Mouse (Mus musculus): ENCODE data around the gene Fitm1. TPM values are rescaled to one million over a fixed set of nuclear protein-coding genes. Genes with fewer than 3 reads are reported as not detected.

The Fitm1 gene
- 100 to 1,000 TPM; 122 to 152 TPM for total RNA-seq (2021)

DNA sequence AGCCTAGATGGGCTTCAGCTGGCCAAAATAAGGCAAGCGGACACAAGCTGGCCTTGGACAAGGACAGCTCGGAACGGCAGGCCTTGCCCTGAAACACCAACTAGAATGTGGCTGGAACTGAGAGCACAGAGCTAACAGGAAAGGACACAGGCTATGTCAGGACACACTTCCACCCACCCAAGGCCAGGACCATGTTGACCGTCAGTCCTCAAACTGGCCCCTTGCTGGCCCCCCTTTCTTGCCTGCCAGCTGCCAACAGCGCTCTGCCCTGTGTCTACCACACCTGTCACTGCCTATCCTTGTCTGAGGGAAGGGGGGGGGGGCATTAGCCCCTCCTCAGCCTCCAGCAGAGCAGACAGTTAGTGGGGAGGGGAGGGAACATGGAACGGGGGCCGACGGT is at the start of gene Fitm1:
TSS of gene Fitm1 (plus strand) at position 316 of the 400 bp plus-strand sequence.
- peak; percentile 73 for DNase-seq

DNA sequence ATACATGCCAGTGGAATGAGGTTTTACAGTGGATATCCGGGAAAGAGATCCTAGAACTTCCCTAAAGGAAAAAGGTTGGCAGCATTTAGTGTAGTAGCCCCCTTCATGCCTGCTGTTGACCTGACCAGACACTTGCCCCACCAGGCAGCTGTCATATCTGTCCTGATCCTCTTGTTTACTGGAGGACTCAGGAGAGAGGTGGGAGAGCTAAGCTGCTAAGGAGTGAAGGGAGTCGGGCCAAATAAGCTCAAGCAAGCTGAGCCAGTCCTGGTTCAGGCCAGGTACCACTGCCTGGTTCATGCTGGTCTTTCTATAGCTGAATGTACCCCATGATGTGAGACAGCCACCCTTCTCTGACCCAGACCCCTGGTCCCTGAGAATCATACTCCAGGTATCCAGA is 48.7 kb upstream of the Fitm1 start:
- DNase-seq = no peak

DNA sequence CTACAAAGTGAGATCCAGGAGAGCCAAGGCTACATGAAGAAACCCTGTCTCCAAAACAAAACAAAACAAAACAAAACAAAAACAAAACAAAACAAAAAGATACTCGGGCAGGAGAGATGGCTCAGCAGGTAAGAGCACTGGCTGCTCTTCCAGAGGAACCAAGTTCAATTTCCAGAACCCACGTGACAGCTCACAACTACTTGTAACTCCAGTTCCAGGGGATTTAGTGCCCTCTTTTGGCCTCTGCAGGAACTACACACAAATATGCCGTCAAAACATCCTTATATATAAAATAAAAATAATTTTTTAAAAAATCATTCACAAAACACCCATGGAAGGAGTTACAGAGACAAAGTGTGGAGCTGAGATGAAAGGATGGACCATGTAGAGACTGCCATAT is 47.5 kb upstream of the Fitm1 start:
- peak; percentile 31 for DNase-seq

DNA sequence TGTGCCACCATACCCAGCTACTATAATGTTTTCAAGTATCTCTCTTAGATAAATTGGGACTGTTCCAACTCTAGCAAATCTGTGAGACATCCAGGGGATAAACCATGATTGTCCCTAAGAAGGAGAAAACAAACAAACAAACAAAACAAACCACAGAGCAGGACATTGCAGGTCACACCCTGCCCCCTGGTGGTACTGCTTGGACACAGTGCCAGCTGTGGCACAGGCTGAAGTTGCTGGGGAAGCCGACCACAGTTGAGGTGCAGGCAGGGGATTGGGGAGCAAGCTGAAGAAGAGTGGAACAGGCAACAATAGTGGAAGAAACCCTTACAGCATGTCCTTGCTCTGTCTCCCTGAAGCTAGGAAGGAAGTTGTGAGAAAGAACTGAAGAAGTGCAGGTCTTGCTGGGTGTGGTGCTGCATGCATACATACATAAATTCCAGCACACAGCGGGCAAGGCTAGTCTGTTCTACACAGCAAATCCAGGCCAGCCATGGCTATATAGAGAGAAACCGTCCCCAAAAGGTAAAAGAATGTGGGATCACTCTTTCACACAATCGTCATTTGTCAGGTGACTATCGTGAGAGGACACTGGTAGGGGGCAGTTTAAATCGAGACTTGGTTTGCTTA is 39.2 kb upstream of the Fitm1 start:
- DNase-seq = peak; percentile 68

DNA sequence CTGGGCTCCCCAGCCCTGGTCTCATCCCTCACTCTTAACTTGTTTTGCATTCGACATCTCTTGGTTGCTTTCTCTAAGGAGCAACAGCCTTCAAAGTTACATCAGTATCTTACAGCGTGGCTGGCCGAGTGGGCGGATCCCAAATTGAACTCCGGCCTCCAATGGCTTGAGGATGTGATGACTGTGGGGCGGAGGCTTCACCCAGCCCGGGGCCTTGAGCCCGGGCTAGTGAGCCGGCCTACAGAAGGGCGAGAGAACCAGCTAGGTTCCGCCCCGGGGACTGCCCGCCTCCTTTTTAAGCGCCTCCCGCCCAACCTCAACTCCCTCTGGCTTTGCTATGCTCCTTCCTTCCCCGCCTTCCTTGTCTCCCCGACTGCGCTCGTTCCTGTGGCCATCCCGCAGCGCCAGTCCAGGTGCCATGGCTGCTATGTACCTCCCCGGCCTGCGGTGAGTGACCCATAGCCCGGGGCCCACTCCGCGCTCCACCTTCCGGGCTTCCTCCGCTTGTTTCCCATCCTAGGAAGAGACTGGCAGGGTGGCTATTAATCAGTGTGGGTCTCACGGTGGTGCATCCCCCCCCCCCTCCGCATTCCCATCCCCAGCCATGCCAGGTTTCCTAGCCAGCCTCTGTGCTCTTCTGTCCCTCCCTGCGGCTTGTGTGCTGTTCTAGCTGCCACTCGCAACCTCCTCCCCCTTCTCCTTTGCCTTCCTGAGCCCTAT is 35.2 kb upstream of the Fitm1 start, which contains the start of gene Pck2:
TSS of gene Pck2 (plus strand) at position 200 of the 720 bp plus-strand sequence.
- DNase-seq = peak; percentile 88

DNA sequence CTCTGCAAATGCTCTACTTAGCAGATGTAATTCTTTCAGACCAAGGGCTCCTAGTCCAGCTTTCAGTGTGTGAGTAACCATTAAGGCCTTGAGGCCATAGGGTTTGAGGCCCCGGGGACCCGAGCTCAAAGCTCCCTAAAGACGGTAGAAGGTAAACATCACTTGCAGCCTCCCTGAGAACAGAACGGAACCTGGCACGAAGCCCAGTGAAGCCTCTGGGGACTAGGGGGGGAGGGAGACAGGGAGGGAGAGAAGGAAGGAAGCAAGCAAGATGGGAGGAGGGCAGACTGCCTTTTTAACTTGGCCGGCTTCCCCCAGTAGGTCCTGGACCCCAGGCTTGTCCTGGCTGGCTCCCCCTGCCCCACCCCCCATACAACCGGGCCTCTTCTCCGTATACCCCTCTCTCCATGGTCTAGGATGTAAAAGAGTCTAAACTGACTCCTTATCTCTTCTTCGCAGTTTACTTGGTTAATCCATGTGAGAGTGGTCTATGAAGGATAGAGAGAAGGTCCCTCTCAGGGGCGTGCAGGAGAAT is 34.6 kb upstream of the Fitm1 start:
- peak; percentile 93 for DNase-seq

DNA sequence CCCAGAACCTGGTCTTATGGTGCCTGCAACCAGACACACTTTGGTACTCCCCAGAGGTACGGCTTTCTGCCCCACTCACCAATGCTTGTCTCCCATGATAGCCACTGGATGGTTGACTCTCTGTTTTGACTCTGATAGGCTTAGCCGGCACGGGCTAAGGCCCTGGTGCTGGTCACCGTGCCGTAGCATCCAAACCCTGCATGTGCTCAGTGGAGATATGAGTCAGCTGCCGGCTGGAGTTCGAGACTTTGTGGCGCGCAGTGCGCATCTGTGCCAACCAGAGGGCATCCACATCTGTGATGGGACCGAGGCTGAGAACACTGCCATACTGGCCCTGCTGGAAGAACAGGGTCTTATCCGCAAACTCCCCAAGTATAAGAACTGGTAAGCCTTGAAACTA is 33.1 kb upstream of the Fitm1 start:
- no peak for DNase-seq

DNA sequence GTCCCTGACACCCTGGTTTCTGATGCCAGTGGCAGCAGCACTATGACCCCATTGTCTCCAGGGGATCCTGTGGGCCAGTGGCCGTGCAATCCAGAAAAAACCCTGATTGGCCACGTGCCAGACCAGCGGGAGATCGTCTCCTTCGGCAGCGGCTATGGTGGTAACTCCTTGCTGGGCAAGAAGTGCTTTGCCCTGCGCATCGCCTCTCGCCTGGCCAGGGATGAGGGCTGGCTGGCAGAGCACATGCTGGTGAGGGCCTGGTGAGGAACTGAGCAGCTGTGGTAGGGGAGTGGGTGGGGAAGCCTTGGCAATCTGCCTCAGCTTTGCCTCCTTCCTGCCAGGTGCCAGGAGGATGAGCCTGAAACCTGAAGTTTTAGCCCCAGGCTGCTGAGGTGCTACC is 31.1 kb upstream of the Fitm1 start:
- peak; percentile 28 for DNase-seq

DNA sequence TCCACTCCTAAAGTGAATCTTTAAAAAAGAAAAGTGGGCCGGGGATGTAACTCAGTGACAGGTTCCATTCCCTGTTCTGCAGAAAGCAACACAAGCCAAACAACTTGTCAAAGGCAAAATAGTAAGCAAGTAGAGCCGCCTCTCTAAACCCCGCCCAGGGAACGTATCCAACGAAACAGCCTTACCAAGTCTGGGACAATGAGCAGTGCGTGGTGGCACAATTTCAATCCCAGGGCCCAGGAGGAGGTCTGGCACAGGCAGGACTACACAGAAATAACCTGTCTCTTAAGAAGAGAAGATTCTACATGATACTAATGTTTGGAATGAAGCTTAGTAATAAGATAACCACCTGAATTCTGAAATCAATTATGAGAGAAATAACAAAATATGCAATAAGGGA is 25.2 kb upstream of the Fitm1 start:
- DNase-seq = no peak

DNA sequence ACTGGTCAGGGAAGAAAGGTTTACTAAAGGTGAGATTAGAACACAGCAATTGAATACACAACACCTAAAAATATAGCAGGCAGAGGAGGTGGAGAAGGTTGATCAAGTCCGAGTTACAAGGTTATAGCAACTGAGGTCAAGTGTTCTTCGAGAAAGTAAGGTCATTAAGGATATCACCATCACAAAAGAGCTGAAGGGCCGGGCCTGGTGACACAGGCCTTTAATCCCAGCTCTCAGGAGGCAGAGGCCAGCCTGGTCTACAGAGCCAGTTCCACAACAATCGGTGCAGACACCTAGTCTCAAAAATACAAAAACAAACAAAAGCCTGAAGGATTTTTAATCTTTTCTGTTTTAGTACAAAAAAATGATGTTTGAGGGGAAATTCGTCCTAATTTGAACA is 24.1 kb upstream of the Fitm1 start:
- no peak for DNase-seq

DNA sequence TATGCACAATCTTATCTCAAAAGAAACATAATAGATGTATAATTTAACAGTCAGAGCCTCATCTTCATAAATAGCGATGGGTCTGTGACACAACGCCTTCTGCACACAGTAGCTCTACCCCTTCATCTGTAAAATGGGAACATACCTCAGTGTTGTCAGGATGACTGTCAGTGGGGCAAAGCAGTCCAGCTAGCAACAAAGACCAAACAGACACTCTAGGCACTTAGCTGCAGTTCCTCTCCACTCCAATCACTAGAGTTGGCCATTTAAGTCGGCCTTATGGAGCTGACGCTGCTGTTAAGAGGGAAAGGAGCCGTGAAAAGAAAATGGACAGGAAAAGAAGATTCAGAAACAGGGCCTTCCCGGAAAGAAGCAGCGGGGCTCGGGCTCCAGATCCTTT is 23.6 kb upstream of the Fitm1 start:
- DNase-seq = no peak

DNA sequence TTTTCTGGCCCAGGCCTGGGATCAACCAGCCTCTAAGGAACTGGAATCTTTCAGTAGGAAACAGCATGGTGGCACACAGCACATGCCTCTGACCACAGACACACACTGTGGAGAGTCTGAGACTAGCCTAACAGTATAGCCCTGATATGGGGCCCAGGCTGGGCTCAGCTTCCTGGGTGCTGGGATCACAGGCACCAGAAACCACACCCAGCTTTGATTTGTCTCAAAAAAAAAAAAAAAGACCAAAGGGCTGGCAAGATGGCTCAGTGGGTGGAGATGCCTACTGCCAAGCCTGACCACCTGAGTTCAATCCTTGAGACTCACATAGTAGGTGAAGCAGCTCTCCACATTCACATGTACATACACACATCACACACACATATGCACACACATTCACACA is 20.8 kb upstream of the Fitm1 start:
- no peak for DNase-seq

DNA sequence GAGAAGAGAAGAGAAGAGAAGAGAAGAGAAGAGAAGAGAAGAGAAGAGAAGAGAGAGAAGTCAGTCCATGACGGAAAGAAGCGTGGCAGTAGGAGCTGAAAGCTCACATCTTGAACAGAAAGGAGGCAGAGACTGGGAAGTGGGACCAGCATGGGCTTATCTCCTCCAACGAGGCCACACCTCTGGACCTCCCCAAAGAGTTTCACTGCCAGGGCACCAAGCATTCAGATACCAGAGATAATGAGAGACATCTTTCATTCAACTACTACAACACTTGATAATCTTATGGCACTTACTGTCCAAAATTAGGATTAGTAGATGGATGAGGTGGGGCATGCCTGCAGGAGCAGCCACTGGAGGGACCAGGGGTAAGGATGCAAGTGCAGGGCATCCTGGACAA is 19.6 kb upstream of the Fitm1 start:
- DNase-seq = no peak

DNA sequence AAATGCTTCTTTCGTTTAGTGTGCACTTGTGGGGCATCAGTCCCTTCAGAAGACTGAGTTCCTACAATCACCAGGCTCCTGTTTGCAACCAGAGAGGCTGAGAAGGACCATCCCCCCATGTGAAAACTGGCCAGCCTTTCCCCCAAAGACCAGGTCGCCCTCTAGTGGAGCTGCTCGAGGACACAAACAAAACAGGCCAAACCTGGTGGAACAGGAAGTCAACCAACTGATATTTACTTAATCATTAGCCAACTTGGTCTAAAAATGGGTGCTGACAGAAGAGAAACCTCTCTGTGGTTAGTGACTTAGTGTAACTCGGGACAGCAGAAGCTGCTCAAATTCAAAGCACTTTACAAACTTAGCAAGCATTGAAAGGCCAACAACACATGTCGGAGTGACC is 18.4 kb upstream of the Fitm1 start:
- DNase-seq = peak; percentile 89

DNA sequence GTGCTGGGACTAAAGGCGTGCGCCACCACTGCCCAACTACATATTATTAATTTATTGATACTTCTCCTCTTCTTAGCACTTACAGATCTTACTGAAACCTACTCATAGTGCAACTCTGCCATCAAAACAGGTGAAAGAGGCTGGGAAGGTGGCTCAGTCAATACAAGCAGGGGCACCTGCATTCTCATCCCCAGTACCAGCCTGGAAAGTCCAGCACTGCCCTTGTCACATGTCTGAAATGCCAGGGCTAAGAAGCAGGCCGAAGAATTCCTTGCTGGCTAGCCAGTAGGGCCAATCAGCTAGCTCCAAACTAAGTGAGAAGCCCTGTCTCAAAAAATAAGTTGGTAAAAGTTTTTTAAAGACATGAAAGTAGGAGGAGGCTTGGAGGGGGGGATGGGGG is 17.8 kb upstream of the Fitm1 start:
- DNase-seq = no peak

DNA sequence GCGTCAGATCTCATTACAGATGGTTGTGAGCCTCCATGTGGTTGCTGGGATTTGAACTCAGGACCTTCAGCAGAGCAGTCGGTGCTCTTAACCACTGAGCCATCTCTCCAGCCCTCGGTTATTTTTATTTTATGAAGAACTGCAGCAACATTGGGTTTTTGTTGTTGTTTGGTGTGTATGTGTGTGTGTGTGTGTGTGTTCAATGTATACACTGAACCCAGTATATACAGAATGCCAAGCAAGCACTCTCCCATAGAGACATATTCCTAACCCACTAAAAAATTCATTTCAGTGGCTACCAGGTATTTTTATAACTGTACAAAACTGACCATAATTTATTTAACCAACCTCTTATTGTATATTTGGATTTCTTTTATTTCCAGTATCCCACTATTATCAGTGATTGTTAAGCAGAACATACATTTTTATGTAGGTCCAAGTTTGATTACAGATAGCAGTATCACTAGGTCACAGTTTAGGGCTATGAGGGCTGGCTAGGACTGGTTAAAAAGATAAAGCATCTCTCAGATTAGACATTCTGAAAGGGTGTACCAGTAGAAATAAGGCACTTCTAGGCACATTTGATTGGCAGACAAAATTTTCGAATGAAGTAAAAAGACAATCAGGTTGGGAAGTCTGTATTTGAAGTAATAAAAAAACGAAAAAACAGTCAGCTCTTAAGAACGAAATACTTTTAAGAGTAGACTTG is 16.5 kb upstream of the Fitm1 start:
- no peak for DNase-seq

DNA sequence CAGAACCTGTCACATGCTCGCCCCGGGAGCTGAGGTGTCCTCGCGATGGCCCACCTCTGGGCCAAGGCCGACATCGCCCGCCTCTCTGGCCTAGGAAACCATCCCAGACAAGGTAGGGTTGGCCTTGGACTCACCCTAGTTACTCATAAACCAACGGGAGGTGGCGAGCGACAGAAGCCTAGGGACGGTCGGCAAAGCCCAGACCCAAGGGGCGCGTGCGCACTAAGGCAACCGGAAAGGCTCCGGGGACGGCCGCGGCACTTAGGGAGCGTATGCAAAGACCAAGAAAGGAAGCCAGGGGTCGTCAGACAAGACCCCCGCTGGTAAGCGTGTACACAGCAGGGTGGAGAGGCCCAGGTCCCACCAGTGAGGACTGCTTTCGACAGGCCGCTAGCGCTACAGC is 15.6 kb upstream of the Fitm1 start, which contains the start of gene Dcaf11:
TSS of gene Dcaf11 (plus strand) at position 208 of the 403 bp plus-strand sequence.
- DNase-seq = peak; percentile 93

DNA sequence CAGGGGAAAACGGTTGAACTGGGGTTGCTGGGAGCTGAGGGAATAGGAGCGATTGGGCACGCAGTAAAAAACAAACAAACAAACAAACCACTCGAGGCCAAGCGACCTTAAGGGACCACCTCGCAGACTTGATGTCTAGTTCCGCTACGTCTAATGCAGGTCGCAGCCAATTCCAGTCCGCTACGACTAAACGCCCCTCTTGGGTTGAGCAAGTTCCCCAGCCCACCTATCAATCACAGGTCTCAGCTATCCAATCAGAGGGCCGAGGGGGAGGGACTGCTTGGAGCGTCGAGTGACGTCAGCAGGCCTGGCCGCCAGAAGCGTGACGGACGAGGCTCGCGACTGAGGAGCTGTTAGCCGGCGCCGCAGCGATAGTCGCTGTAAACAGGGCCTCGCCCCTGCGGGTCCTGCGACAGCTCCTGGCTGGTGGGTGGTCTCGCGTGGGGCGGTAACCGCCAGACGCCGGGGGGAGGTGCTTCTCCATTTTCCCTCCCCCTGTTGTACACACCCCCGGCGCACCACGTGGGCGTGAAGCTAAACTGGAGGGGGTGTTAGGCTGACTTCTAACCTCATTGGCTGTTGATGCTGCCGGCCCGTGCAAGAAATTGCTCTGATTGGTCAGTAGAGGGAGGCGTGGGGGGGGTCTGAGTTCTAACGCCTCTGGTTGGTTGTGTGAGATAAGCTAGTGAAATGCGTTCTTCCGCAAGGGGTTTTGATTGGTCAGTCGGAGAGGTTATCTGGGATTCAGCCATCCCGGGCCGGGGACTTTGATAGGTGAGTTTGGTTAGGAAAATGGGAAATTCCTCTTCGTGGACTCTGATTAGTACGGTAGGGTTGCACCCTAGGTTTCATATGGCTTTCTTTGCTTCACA is 15.0 kb upstream of the Fitm1 start, which contains the start of gene A730061H03Rik:
TSS of gene A730061H03Rik (minus strand) at position 205 of the 872 bp plus-strand sequence.
- peak; percentile 98 for DNase-seq

DNA sequence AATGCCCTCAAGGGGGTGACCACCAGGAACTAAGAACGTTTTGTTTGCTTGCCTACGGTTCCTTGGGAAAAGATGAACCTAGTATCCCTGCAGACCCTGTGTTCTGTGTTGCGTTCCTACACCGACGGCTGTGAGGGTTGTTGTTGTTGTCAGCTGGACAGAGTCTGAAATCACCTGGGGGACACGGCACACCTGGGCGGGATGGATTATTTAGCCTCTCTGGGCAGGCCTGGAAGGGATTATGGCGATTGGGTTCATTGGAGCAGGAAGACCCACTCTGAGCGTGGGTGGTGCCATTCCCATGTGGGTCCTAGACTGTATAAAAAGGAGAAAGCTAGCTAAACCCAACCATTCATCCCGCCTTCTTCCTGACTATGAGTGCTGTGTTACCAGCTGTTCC is 13.6 kb upstream of the Fitm1 start:
- DNase-seq = no peak

DNA sequence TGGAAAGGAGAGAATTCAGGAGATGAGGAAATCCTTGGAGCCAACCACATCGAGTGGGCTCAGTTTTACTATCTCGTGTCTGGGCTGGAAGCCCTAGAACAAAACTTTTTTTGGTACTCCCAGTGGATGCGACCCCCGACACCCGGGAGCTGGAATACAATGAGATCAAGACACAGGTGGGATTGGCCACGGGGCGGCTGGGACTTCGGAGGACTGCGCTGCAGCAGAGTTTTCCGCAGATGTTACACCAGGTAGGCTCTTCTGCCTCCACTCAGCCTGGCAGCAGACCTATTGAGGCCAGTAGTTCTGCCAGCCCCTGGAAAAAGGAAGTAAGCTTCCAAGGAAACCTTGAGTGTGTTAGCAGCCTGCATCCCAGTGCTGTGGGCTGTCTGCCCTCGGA is 12.2 kb upstream of the Fitm1 start:
- no peak for DNase-seq

DNA sequence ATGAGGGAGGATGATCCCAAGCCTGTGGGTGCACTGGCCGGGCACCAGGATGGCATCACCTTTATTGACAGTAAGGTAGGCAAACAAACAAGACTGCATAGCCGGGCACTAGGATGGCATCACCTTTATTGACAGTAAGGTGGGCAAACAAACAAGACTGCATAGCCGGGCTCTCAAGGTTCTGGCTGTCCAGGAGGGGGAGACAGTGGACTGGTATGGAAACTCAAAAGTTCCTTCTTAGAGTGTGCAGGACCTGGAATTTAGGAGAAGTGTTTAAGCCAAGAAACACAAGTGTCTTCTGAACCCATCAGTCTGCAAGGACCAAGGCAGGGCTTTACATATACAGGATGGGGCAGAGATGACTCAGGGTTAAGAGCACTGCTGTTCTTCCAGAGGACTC is 9.7 kb upstream of the Fitm1 start:
- no peak for DNase-seq

DNA sequence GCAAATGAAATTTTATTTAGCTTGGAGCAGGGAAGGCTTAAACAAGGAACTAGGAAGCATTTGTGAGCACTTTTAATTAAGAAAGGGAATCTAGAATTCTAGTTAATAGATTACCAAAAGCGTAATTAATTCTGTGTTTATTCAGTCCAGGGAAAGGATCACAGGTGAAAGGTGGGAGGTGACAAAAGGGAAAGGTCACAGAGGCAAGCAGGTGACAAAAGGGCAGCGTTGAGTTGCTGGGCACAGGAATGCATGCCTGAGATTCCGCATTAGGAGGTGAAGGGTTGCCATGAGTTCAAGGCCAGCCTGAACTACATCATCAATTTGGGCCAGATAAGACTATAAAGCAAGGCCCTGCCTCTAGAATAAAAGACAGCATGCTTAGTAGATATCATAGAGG is 7.9 kb upstream of the Fitm1 start:
- DNase-seq = no peak

All from heart, postnatal 4 days (tissue).